7 mouse cellular contexts compared by ENCODE assay signal in the genomic region with DNA sequence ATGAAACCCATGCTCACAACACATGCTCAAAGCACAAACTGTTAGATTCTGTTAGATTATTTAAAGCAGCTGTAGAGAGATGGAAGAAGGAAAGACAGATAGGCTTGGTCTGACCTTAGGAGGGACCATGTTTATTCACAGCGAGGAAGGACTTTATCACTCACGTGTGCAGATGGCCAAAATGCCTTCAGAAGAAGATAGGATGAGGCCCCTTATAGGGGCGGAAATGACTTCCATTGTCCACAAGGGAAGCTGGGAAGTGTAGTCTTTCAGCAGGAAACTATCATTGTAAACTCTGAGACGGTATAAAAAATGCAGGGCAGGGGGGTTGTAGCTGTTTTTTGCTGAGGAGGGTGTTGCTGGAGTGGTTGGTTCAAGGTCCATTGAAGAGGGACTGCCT. TPM values are rescaled to one million over a fixed set of nuclear protein-coding genes. Genes with fewer than 3 reads are reported as not detected.
DNase-seq lines count a peak whose midpoint lies in the region; ATAC-seq and TF ChIP-seq lines count a peak whose summit lies in the region.

TSS of gene Tfpi (minus strand) at position 199 of the 400 bp plus-strand sequence.

- no peaks in the 10 kb centered on the region for H3K9me3 ChIP-seq in G1E (replicated peaks)
- no peaks in the 10 kb centered on the region for H3K9me3 ChIP-seq in heart, embryonic 10.5 days
- no peaks in the 10 kb centered on the region for H3K9me3 ChIP-seq in midbrain, embryonic 11.5 days (ENCODE audit: control insufficient read depth, low read length)

- no peak within 1 kb of the TSS for H3K9ac ChIP-seq in midbrain, embryonic 11.5 days (ENCODE audit: low read length)

- peaks cover 33% of the 10 kb centered on the region for H3K4me1 ChIP-seq in G1E (ENCODE audit: insufficient read depth, low read depth, low read length)
- H3K4me1 ChIP-seq in heart, embryonic 10.5 days, result peaks cover 35% of the 10 kb centered on the region
- H3K4me1 ChIP-seq in midbrain, embryonic 11.5 days (ENCODE audit: control insufficient read depth, insufficient read depth, low read length), result no peaks in the 10 kb centered on the region

- H3K4me2 ChIP-seq in midbrain, embryonic 11.5 days, result no peak within 1 kb of the TSS

- H3K4me3 ChIP-seq in G1E (ENCODE audit: low read depth, low read length), result peak within 1 kb of the TSS; percentile 66
- peak within 1 kb of the TSS; percentile 56 for H3K4me3 ChIP-seq in heart, embryonic 10.5 days
- H3K4me3 ChIP-seq in midbrain, embryonic 11.5 days (ENCODE audit: low read depth, low read length), result no peak within 1 kb of the TSS

- peak within 1 kb of the TSS; percentile 89 for H3K27ac ChIP-seq in heart, embryonic 10.5 days
- no peak within 1 kb of the TSS for H3K27ac ChIP-seq in midbrain, embryonic 11.5 days (ENCODE audit: low read depth, low read length)

- no peak for TF ChIP-seq CTCF in G1E (IDR thresholded peaks at IDR 0.05; ENCODE audit: low read depth, low read length)

- ATAC-seq in G1E (ENCODE audit: extremely low read depth, insufficient number of reproducible peaks, low FRiP score, poor library complexity, severe bottlenecking), result peak; percentile 85
- no peak for ATAC-seq in midbrain, embryonic 11.5 days (ENCODE audit: low FRiP score)

- peak; percentile 20 for DNase-seq in G1E (ENCODE audit: low spot score)
- DNase-seq in adrenal gland, adult 2 months, result peak; percentile 24
- DNase-seq in heart, embryonic 10.5 days (ENCODE audit: low spot score), result no peak
- DNase-seq in kidney, postnatal 14 days, result peak; percentile 23
- DNase-seq in midbrain, embryonic 11.5 days (ENCODE audit: low spot score, missing footprints), result no peak
- no peak for DNase-seq in urinary bladder, adult 18-20 months (ENCODE audit: low spot score in 2 of 2)
- DNase-seq in retina, embryonic 14.5 days (ENCODE audit: low spot score), result no peak

- peaks cover 25% of the 10 kb centered on the region for H3K36me3 ChIP-seq in G1E (replicated peaks)
- H3K36me3 ChIP-seq in heart, embryonic 10.5 days, result peaks cover 19% of the 10 kb centered on the region
- no peaks in the 10 kb centered on the region for H3K36me3 ChIP-seq in midbrain, embryonic 11.5 days (ENCODE audit: control insufficient read depth, insufficient read depth, low read length)

- 14% methylated on average over 4 of the region's 4 CpGs for WGBS in heart, embryonic 10.5 days
- WGBS in midbrain, embryonic 11.5 days, result 66% methylated on average over 4 of the region's 4 CpGs

- no peaks in the 10 kb centered on the region; the same call in 1 of the 2 replicates for H3K27me3 ChIP-seq in G1E (ENCODE audit: insufficient read depth, low read length)
- no peaks in the 10 kb centered on the region for H3K27me3 ChIP-seq in heart, embryonic 10.5 days (ENCODE audit: insufficient read depth, poor library complexity, severe bottlenecking)
- no peaks in the 10 kb centered on the region for H3K27me3 ChIP-seq in midbrain, embryonic 11.5 days (ENCODE audit: control insufficient read depth, insufficient read depth, low read length)

RNA-seq across cellular contexts. Expression of gene Tfpi, which starts in this region (rescaled TPM):
- total RNA-seq in G1E (2014; fragmentation: Nextera tagmentation), result 61.5 and 62.5 TPM in 2 replicates
- 37.1 and 41.4 TPM in 2 replicates for total RNA-seq in G1E (2017)
- 1.2 TPM in 2 replicates for polyA plus RNA-seq in G1E (2012)
- 10 to 100 TPM; 41.9 to 52.2 TPM for total RNA-seq in adrenal gland, adult 2 months (2021)
- 1.8 and 2.6 TPM in 2 replicates for polyA plus RNA-seq in adrenal gland, adult 2 months (2012; rRNA removed)
- 56.5 and 68.8 TPM in 2 replicates for polyA plus RNA-seq in heart, embryonic 10.5 days (2016; fragmentation: Nextera tagmentation; extraction: Ambion mirVana)
- 20.4 and 25.4 TPM in 2 replicates for polyA plus RNA-seq in midbrain, embryonic 11.5 days (2014; fragmentation: Nextera tagmentation; extraction: Ambion mirVana)

Comparison
In these comparisons a context has a peak if more than half of its experiments do, and no peak if none do; other contexts are left out.
1. DNase-seq: peak in G1E (single experiment), adrenal gland, adult 2 months (single experiment) and kidney, postnatal 14 days (single experiment); none in heart, embryonic 10.5 days (single experiment), midbrain, embryonic 11.5 days (single experiment), urinary bladder, adult 18-20 months (0 of 2) and retina, embryonic 14.5 days (single experiment).